Mouse (Mus musculus) gastrocnemius, postnatal 4 days (tissue): ENCODE data around the gene Hoxb3. TPM values are rescaled to one million over a fixed set of nuclear protein-coding genes. Genes with fewer than 3 reads are reported as not detected.

Source experiments
- DNase-seq, 2 experiments: peaks; one replicate each; pipeline ENCODE4 v3.0.0; 2021 to 2022; ENCODE audit warnings: low spot score in 2 of 2, mixed read lengths in 2 of 2
- total RNA-seq, 2 experiments: library from RNA; stranded (reverse); gene quantifications; 2 replicates each; pipeline ENCODE4 v1.2.3; 2021

Hoxb3 gene
- total RNA-seq, 2 experiments from 2014 or later = 1.0 to 1.3 TPM

DNA sequence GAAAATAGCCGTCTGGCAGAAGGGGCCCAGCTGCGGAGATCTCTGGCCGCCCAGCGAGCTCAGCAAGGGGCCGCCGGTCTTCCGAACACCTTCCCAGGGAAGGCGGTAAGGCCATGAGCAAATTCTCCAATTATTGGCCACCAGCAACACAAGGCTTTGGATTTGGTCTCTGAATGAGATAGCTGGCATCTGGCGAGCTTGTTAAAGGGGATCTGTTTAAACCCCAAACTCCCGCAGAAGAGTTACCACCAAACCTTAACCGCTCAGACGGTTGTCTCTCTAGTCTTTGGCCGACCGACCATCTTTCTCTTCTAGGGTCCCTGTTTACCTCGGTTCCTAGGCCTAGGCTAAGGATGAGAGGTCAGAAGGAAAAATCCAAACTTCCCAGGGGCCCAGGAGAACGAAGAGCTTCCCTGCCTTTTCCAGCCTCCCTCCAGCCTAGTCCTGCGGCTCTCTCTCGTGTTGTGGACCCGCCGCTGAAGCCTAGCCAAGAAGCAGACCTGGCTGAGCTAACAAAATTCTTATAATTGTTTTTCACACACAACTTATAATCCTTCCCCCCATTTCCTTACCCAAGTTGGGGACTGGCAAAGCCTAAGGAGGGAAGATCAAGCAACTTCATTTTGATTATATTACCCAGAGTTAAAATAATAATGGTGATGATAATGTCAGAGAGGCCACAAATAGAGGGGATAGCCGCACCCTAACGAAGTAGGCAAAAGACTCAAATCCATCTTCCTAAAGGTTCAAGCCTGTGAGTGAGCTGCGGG is 20.6 kb upstream of the Hoxb3 start:
- no peak for DNase-seq

- DNase-seq = peak; percentile 61 to 70
These were observed 19.7 kb upstream of the Hoxb3 start, which contains the start of gene Hoxb5 for GRCm38 (mm10) chr11:96303151-96304099. TSS of gene Hoxb5 (plus strand) at chr11:96303336.

DNA sequence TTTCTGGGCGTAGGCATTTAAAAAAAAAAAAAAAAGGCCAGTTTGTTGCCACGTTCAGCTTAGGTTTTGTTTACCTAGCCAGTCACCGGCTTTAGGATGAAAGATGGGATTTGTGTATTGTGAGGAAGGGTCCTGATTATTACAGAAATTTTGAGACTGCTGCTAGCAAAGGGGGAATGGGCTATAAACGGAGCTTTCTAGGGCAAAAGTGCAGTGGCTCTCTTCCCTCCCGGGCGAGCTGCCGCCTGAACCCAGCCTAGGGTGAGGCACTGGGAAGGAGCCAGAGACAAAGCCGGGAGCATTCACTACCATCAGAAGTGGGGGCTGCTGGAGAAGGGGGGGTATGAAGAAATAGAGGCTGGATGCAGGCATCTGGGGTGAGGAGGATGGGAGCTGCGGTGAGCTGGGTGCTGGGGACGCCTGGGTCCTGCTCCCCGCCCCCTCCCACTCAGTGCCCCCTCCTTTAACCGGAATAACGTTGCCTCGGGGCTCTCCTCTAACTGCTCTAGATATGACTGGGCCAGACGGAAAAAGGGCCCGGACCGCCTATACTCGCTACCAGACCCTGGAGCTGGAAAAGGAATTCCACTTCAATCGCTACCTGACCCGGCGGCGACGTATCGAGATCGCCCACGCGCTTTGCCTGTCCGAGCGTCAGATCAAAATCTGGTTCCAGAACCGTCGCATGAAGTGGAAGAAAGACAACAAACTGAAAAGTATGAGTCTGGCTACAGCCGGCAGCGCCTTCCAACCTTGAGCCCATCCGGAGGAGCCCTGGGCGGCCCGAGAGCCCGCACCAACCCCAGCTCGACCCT is 18.5 kb upstream of the Hoxb3 start:
- DNase-seq = no peak

DNA sequence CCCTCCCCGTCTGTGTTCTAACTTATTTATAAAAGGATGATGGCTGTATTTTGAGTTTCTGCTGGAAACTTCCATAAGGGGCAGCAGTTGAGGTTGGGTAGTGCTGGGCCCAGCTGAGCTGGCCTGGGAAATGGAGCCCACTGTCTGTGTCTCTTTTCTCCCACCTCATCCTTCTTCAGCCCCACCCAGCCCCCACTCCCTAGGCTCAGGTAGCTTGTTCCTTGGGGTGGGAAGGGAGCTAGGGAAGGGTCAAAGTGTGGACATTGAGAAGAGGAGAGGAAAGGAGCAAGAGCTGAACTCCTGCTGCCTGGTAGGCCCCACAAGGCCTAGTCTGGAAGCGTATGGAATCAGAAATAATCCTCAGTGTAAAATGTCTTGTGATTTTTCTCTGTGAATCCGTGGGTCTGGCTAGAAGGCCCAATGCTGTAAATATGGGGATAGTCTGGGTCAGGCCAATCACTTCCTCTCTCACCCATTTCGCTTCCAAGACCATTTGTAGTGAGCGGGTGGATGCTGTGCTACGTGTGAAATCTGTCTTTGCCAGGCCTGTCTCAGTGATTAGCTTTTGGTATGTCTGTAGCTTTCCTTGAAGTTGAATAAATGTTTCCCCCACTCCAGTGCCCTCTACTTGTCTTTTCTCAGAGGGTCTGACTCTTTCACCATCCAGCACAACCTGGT is 17.5 kb upstream of the Hoxb3 start:
- no peak for DNase-seq

DNA sequence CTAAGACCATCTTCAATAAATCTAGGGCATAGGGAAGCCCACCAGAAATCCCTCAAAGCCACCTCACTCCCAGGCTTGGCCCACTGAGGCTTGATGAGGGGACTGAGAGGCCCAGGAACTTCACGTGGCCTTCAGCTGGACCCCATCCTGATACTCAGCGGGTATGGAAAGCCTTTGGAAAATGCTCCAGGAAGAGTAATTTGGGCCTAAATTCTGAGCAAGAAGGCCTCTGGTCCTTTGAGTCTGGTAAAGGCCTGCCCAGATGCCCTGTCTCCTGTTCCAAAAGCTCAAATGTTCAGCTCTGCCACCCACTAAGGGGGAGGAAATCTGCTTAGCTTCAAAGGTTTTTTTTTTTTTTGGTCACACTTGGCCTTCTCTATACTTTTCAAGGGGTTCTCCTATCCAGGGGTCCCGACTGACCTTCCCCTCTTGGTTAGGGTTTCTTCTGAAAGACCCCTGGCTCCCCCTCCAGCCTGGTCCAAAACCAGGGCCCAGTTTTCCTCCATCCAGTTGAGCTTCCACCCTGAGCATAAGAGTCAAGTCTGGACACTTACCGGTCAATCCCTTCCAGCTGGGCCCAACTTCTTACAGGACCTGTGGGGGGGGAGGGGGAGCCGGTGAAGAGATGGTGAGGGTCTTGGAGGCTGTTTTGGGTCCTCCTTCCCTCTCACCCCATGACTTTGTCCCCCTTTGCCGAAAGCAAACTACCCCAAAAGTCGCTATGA is 16.8 kb upstream of the Hoxb3 start:
- DNase-seq = no peak

DNA sequence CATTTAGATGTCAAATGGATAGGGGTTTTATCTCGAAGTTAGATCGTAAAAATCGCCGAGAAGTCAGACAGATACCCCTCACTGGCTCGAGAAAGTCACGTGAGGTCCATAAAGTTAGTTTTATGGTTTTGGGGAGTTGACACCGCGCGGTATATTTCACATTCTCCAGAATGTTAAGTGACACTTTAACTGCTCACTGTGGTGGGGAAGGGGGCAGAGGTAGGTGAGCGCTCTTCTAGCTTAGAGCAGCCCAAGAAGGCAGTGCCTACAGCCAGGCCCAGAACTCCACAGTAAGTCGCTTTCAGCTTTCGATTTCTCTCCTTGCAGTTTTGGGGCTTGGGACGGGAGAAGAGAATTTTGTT is 16.2 kb upstream of the Hoxb3 start:
- no peak for DNase-seq

DNA sequence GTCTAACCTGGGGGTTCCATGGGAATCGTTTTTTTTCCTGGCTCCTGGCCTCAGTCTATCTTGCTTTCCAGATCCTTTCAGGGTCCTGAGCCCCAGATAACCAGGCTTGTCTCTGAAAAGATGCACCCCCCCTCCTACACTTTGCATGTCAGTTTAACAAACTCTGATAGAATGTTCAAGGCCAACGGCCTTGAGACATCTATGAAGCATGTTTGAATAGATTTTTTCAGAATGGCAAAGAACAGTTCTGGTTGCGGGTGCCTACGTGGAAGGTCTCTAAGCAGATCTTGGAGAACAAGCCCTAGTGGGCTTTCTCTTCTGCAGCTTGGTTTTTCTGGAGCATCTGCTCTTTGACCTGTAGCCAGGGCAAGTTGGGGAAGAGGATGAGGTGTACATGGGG is 14.4 kb upstream of the Hoxb3 start:
- DNase-seq = no peak

DNA sequence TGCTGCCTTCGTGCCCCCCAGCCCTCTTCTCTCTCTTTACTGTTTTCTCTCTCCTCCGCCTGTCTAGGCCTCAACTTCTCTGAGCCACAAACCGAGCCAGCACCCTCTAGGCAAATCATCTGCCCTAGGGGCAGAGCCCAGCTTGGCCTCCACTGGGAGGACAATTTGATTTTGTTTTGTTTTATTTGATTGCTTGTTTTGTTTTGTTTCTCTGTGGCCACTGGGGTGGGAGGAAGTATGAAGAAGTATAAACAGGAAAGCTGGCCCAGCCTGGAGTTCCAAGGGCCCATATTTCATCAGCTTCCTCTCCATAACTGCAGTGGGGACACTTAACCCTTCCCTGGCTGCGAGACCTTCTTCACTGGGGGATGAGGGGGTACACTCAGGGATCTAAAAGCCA is 13.8 kb upstream of the Hoxb3 start:
- no peak for DNase-seq

- DNase-seq = no peak
These were observed 12.8 kb upstream of the Hoxb3 start for GRCm38 (mm10) chr11:96310183-96310938.

GRCm38 (mm10) chr11:96311097-96311496 is 12.0 kb upstream of the Hoxb3 start:
- DNase-seq = no peak

GRCm38 (mm10) chr11:96311520-96312417 is 11.4 kb upstream of the Hoxb3 start:
- peak in 1 of 2 experiments; percentile 52 for DNase-seq

GRCm38 (mm10) chr11:96313134-96313533 is 10.0 kb upstream of the Hoxb3 start:
- no peak for DNase-seq

DNA sequence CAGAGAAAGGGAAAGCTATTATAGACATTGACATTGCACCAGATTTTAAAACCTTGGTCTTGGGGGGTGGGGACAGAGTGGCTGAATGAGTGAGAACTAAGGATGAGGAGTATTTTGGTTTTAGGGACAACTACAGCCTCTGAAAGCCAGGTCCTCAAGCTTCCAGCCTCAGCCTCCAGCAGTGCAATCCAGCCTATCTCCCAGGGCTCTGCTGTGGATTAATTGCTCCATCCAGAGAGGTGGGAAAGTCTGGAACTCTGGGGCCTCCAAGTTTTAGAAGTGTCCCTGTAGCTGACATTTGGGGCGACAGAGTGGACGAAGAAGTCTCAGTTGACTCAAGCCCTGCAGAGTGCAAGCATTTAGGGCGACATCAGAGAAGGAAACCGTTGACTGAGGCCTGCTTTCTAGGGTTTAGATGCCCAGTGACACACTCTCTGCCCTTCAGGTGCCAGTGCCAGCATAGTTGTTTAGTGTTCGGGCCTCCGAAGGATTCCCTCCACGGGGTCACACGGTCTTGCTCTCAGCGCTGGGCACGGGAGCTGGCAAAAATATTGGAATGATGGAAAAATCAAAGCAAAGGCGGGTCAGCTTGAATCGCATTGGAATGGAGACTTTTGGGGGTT is 9.2 kb upstream of the Hoxb3 start:
- no peak for DNase-seq

- no peak for DNase-seq
These were observed 8.3 kb upstream of the Hoxb3 start for GRCm38 (mm10) chr11:96314671-96315343.

- no peak for DNase-seq
These were observed 7.8 kb upstream of the Hoxb3 start for GRCm38 (mm10) chr11:96315344-96315681.

DNA sequence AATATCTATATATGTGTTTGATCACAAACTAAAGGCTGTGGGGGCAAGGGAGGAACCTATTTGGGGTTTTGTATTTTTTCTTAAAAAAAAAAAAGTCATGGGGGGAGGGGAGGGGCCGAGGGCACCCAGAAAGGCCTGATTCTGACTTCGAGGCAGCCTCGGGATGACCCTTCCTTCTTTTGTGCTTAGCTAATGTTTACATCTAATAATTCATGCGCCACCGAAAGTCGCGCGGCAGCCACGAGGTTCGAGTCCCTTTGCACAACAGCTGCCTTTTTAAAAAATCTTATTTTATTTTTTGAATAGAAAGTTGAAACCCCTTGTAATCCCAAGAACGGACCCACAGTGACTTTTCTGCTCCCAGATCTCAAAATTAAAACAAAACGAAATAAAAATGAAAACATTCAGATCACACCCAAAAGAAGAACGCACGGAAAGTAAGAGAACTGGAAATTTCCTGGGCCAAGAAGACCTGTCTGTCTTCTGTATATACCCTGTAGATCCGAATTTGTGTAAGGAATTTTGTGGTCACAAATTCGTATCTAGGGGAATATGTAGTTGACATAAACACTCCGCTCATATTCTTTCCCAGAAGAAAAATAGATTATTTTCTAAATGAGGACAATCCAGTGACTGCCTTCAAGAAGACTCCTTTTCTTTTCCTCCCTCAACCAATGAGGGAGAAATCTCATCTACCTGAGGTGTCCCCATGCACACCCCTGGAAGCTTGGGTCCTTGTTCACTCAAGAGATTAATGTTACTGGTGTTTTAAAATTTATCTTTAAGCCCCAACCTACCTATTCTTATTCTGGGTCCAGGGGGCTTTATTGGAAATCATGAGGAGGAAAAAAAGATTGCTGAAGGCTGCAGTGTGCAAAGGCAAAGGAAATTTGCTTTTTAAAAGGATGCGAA is 6.2 kb upstream of the Hoxb3 start:
- no peak for DNase-seq
